Mouse (Mus musculus): ENCODE results near the gene Sh3bp5. TPM values are rescaled to one million over a fixed set of nuclear protein-coding genes. Genes with fewer than 3 reads are reported as not detected.
A peak's percentile ranks its signal among the peaks of the same experiment; 100 is the strongest.

Sh3bp5 gene
- polyA plus RNA-seq, 1 experiment = 72.9 TPM

DNA sequence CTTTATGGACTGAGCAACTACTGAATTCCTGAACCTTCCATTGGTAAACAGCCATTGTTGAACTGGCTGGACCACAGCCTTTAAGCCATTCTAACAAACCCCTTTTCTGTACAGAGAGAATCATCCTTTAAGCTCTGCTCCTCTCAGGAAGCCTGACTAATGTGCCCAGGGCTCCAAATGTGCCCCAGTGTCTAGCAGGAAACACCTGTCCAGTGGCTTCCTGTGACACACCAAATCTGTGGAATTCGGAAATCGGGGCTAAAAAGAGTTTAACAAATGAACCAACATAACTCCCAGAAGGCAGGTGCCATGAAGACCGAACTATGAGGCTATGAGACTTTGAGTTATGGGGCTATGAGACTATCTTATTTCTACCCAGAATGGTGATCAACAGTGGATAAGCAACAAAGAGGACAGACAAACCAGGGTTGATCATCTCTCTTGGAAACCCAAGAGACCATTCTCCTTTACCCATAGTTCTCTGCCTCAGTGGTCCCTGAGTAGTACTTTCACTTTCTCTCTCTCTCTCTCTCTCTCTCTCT lies 4.0 kb downstream of the Sh3bp5 start:
- no peaks in the 10 kb centered on the region for H3K27me3 ChIP-seq (ENCODE audit: control insufficient read depth, insufficient read depth, low read length)
- TF ChIP-seq CTCF (IDR thresholded peaks at IDR 0.05; ENCODE audit: borderline replicate concordance, insufficient read depth, low read depth, low read length) = no peak
- TF ChIP-seq POLR2A (IDR thresholded peaks at IDR 0.05; ENCODE audit: borderline replicate concordance, insufficient read depth, low read length) = no peak
- WGBS = 85% methylated on average over 3 of the region's 3 CpGs
- no peak overlapping the region for H3K4me3 ChIP-seq (replicated peaks; ENCODE audit: insufficient read depth, low read depth, low read length)
- DNase-seq = no peak
- H3K4me1 ChIP-seq (ENCODE audit: control insufficient read depth, insufficient read depth, low read length) = peaks cover 36% of the 10 kb centered on the region
- no peak overlapping the region for H3K27ac ChIP-seq (ENCODE audit: insufficient read depth, low read length)

DNA sequence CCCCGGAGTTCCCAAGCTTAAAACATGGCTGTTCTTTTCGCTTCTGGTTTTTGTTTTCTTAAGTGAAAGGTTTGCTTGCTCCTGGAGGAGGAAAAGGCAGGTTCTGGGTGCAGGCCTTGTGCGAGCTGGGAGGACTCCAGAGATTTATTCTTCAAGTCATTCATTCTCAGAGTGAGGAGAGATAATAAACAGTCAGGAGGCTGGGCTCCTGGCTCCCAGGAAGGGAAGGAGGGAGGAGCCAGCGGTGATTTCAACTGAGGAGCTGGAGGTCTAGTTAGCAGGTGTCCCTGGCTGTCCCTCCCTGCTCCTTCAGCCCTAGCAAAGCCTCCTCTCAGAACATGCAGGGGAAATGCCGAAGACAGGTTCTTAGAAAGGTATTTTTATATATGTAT lies 6.9 kb downstream of the Sh3bp5 start:
- no peak overlapping the region for H3K4me3 ChIP-seq (replicated peaks; ENCODE audit: insufficient read depth, low read depth, low read length)
- peak overlapping the region; percentile 76 for H3K27ac ChIP-seq (ENCODE audit: insufficient read depth, low read length)
- TF ChIP-seq CTCF (IDR thresholded peaks at IDR 0.05; ENCODE audit: borderline replicate concordance, insufficient read depth, low read depth, low read length) (no peak), POLR2A (IDR thresholded peaks at IDR 0.05; ENCODE audit: borderline replicate concordance, insufficient read depth, low read length) (no peak)
- no peak for DNase-seq
- peaks cover 37% of the 10 kb centered on the region for H3K4me1 ChIP-seq (ENCODE audit: control insufficient read depth, insufficient read depth, low read length)
- H3K27me3 ChIP-seq (ENCODE audit: control insufficient read depth, insufficient read depth, low read length) = no peaks in the 10 kb centered on the region
- WGBS = 23% methylated on average over 5 of the region's 5 CpGs

DNA sequence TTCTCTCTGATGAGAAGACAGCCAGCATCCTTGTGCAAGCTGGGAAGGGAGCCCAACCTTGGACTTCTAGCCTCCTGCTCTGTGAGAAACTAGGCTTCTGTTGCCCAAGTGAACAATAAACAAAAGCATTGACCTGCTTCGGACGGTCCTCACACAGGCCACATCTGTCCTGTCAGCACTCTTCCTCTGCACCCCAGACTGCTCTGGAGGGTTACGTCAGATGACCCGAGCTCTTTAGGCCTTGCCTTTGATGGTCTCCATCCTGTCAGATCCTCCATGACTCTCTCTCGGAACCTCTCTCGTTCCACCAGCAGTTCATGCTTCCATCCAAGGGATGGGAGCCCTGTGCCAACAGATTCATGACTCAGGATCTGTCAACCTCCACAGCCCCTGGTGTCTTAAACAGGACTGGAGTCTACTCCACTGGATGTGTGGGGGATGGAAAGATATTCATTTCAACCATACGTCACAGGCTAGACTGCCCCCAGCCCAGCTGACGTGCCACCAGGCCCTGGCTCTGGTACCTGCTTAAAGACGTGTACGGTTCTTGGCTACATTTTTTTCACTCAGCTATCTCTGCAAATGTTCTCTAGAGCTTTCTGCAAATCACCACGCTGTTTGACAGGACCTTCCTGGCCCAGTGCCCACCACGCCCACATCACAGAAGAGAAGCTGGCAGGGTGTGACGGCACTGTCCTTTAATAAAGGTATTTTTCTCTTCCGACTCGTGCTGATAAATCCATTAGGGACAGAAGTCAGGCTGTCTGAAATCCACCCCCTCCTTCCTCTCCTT lies 7.5 kb downstream of the Sh3bp5 start:
- H3K27ac ChIP-seq (ENCODE audit: insufficient read depth, low read length) = peak overlapping the region; percentile 76
- TF ChIP-seq POLR2A (IDR thresholded peaks at IDR 0.05; ENCODE audit: borderline replicate concordance, insufficient read depth, low read length) (no peak), CTCF (IDR thresholded peaks at IDR 0.05; ENCODE audit: borderline replicate concordance, insufficient read depth, low read depth, low read length) (no peak)
- WGBS = 15% methylated on average over 15 of the region's 15 CpGs

GRCm38 (mm10) chr14:31422961-31423791 lies 12.7 kb downstream of the Sh3bp5 start:
- 41% methylated on average over 11 of the region's 11 CpGs for WGBS
- peak overlapping the region; percentile 25; the same call in 1 of the 2 replicates for H3K27ac ChIP-seq (ENCODE audit: insufficient read depth, low read length)

More for the DNA sequence above, 7.5 kb downstream of the Sh3bp5 start:
- H3K27me3 ChIP-seq (ENCODE audit: control insufficient read depth, insufficient read depth, low read length) = no peaks in the 10 kb centered on the region
- DNase-seq = peak; percentile 80 to 83
- H3K4me1 ChIP-seq (ENCODE audit: control insufficient read depth, insufficient read depth, low read length) = peaks cover 43% of the 10 kb centered on the region
- no peak overlapping the region for H3K4me3 ChIP-seq (replicated peaks; ENCODE audit: insufficient read depth, low read depth, low read length)

DNA sequence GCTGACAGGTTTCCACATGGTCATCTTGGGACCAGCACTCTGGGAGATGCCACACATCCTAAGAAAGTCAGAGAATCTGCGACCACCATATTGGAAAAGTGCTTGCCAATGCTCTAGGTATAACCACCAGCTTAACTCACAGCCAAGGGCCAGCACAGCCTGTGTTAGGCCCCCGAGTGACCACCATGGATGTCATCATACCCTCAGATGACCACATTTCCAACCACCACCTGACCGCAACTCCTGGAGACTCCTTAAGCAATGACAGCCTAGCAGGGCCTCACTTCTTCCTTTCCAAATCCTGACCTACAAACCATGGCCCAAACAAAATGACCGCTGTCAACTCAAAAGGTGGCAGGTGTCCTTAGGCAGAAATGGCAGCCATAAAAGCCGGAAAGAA lies 13.5 kb downstream of the Sh3bp5 start:
- TF ChIP-seq POLR2A (IDR thresholded peaks at IDR 0.05; ENCODE audit: borderline replicate concordance, insufficient read depth, low read length) = no peak
- no peak for TF ChIP-seq CTCF (IDR thresholded peaks at IDR 0.05; ENCODE audit: borderline replicate concordance, insufficient read depth, low read depth, low read length)
- WGBS = 93% methylated on average over 5 of the region's 5 CpGs
- peak in 1 of 2 experiments; percentile 9 for DNase-seq
- Histone ChIP-seq H3K4me3 (replicated peaks; ENCODE audit: insufficient read depth, low read depth, low read length) (no peak overlapping the region), H3K4me1 (ENCODE audit: control insufficient read depth, insufficient read depth, low read length) (peaks cover 51% of the 10 kb centered on the region), H3K27me3 (ENCODE audit: control insufficient read depth, insufficient read depth, low read length) (no peaks in the 10 kb centered on the region), H3K27ac (ENCODE audit: insufficient read depth, low read length) (no peak overlapping the region)

More at GRCm38 (mm10) chr14:31422961-31423791, 12.7 kb downstream of the Sh3bp5 start:
- peak; percentile 18 to 21 for DNase-seq
- TF ChIP-seq POLR2A (IDR thresholded peaks at IDR 0.05; ENCODE audit: borderline replicate concordance, insufficient read depth, low read length) (no peak), CTCF (IDR thresholded peaks at IDR 0.05; ENCODE audit: borderline replicate concordance, insufficient read depth, low read depth, low read length) (no peak)
- H3K4me1 ChIP-seq (ENCODE audit: control insufficient read depth, insufficient read depth, low read length) = peaks cover 51% of the 10 kb centered on the region
- no peak overlapping the region for H3K4me3 ChIP-seq (replicated peaks; ENCODE audit: insufficient read depth, low read depth, low read length)
- no peaks in the 10 kb centered on the region for H3K27me3 ChIP-seq (ENCODE audit: control insufficient read depth, insufficient read depth, low read length)

DNA sequence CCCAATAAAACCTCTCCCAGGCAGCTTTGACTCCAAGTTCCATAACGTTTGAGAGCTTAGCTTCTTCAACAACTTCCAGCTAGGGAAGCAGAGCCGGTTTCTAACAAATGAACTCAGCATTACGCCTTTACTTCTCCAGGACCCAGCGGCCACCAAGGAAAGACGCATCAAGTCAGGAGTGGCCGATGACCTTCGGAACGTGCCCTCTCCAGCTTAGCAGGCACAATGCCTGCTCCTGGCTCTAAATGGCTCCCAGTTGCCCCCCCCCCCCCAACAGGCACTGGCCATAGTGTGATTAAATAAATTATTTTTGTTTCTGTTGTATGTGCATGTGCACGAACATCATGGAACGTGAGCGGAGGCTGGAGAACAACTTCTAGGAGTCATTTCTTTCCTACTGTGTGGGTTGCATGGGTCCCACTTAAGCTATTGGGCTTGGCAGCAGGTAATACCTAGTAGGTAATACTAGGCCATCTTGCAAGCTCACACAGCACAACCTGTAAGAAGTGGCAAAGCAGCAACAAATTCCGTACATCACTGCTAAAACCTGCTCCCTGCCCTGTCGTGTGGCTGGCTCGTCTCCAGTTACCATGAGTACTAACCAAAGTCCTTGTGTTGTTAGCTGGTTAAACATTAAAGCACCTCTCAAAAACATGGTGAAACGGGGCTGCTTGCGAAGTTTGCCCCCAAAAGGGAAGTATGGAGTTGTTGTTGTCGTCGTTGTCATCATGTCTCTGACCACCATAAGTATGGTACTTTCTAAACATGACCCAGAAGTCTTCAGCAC lies 14.2 kb downstream of the Sh3bp5 start:
- Histone ChIP-seq H3K27me3 (ENCODE audit: control insufficient read depth, insufficient read depth, low read length) (no peaks in the 10 kb centered on the region), H3K27ac (ENCODE audit: insufficient read depth, low read length) (no peak overlapping the region), H3K4me3 (replicated peaks; ENCODE audit: insufficient read depth, low read depth, low read length) (no peak overlapping the region), H3K4me1 (ENCODE audit: control insufficient read depth, insufficient read depth, low read length) (peaks cover 51% of the 10 kb centered on the region)
- DNase-seq = peak in 1 of 2 experiments; percentile 11
- TF ChIP-seq CTCF (IDR thresholded peaks at IDR 0.05; ENCODE audit: borderline replicate concordance, insufficient read depth, low read depth, low read length) = no peak
- TF ChIP-seq POLR2A (IDR thresholded peaks at IDR 0.05; ENCODE audit: borderline replicate concordance, insufficient read depth, low read length) = no peak
- 74% methylated on average over 18 of the region's 18 CpGs for WGBS

DNA sequence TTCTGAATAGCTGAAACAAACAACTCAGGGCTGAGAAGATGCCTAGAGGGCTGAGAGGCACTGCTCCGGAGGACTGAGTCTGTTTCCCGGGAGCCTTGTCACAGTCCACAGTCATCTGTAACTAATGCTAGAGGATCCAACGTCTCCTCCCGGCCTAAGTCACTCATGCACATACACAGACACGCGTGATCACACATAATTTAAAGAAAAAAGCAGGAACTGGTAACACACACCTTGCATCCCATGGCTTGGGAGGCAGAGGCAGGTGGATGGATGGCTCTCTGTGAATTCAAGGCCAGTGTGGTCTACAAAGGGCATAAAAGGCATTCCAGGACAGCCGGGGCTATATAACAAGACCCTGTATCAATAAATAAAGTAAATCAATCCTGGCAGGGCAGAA lies 14.9 kb downstream of the Sh3bp5 start:
- Histone ChIP-seq H3K4me3 (replicated peaks; ENCODE audit: insufficient read depth, low read depth, low read length) (no peak overlapping the region), H3K4me1 (ENCODE audit: control insufficient read depth, insufficient read depth, low read length) (peaks cover 50% of the 10 kb centered on the region), H3K27me3 (ENCODE audit: control insufficient read depth, insufficient read depth, low read length) (no peaks in the 10 kb centered on the region), H3K27ac (ENCODE audit: insufficient read depth, low read length) (peak overlapping the region; percentile 40; the same call in 1 of the 2 replicates)
- no peak for TF ChIP-seq CTCF (IDR thresholded peaks at IDR 0.05; ENCODE audit: borderline replicate concordance, insufficient read depth, low read depth, low read length)
- no peak for TF ChIP-seq POLR2A (IDR thresholded peaks at IDR 0.05; ENCODE audit: borderline replicate concordance, insufficient read depth, low read length)
- 36% methylated on average over 7 of the region's 7 CpGs for WGBS
- DNase-seq = no peak

Measured in cerebellum, adult 2 months (tissue).